Mouse (Mus musculus): ENCODE data around the gene Ipo5. TPM values are rescaled to one million over a fixed set of nuclear protein-coding genes. Genes with fewer than 3 reads are reported as not detected.

Ipo5 gene
- polyA plus RNA-seq, 2 experiments = 41.9 to 48.4 TPM

DNA sequence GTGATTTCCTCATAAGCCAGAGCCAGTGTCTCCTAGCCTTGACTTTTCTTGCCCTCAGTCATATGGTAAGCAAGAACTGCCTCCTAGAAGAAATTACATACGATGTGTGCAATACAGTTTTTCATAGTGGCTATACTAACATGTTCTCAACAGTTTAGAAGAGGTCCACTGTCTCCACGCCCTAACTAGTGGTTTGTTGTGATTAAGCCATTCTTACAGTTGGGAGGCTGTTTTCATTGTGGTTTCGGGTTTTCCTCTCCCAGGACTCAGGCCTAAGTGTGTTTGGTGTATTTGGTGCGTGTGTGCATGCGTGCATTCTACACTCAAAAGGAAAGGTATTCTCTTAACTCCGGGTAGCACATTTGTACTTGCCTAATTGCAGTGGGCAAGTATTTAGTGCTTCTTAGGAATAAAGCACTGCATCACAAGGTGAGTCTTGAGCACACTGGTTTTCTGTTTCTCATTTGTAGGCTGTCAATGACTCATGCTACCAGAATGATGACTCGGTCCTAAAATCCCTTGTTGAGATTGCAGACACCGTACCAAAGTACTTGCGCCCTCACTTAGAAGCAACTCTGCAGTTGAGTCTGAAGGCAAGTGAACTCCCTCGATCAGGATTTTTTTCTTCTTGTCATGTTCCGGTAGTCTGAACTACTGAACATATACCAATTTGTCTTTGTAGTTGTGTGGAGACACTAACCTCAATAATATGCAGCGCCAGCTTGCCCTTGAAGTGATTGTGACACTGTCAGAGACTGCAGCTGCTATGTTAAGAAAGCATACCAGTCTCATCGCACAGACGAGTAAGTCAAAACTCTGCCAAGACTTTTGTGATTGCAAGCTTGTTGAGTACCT, 14.9 kb downstream of the Ipo5 start:
- H3K27me3 ChIP-seq (ENCODE audit: control insufficient read depth, insufficient read depth, low read length) = no peaks in the 10 kb centered on the region
- H3K9me3 ChIP-seq (ENCODE audit: control insufficient read depth, low read length) = no peaks in the 10 kb centered on the region
- H3K4me1 ChIP-seq (replicated peaks; ENCODE audit: control insufficient read depth in 2 of 2, insufficient read depth in 2 of 2, low read length in 1 of 2) = no peaks in the 10 kb centered on the region
- H3K36me3 ChIP-seq (replicated peaks; ENCODE audit: control insufficient read depth, insufficient read depth, low read depth) = peaks cover 78% of the 10 kb centered on the region
- ATAC-seq (ENCODE audit: insufficient read depth) (no peak), DNase-seq (ENCODE audit: low read depth in 3 of 3, low spot score in 3 of 3) (no peak)
- TF ChIP-seq EP300 (IDR thresholded peaks at IDR 0.05; ENCODE audit: low read depth) = no peak
- no peak for TF ChIP-seq CTCF (IDR thresholded peaks at IDR 0.05; ENCODE audit: low read depth)
- no peak overlapping the region for H3K27ac ChIP-seq
- no peak overlapping the region for H3K4me2 ChIP-seq (ENCODE audit: low read depth)
- 79% methylated on average over 14 of the region's 14 CpGs for WGBS (ENCODE audit: insufficient replicate concordance)
- H3K4me3 ChIP-seq (ENCODE audit: insufficient read depth in 1 of 2, low read depth in 2 of 2, low read length in 2 of 2) = no peak overlapping the region
- H3K9ac ChIP-seq (replicated peaks) = no peak overlapping the region

- no peak for ATAC-seq (ENCODE audit: insufficient read depth)
- H3K4me2 ChIP-seq (ENCODE audit: low read depth) = no peak overlapping the region
- H3K36me3 ChIP-seq (replicated peaks; ENCODE audit: control insufficient read depth, insufficient read depth, low read depth) = peaks cover 75% of the 10 kb centered on the region
- H3K27me3 ChIP-seq (ENCODE audit: control insufficient read depth, insufficient read depth, low read length) = no peaks in the 10 kb centered on the region
- no peaks in the 10 kb centered on the region for H3K9me3 ChIP-seq (ENCODE audit: control insufficient read depth, low read length)
- H3K9ac ChIP-seq (replicated peaks) = no peak overlapping the region
- no peak overlapping the region for H3K4me3 ChIP-seq (ENCODE audit: insufficient read depth in 1 of 2, low read depth in 2 of 2, low read length in 2 of 2)
- DNase-seq (ENCODE audit: low read depth in 3 of 3, low spot score in 3 of 3) = no peak
- no peak overlapping the region for H3K27ac ChIP-seq
- no peaks in the 10 kb centered on the region for H3K4me1 ChIP-seq (replicated peaks; ENCODE audit: control insufficient read depth in 2 of 2, insufficient read depth in 2 of 2, low read length in 1 of 2)
- WGBS (ENCODE audit: insufficient replicate concordance) = 77% methylated on average over 4 of the region's 4 CpGs
- TF ChIP-seq EP300 (IDR thresholded peaks at IDR 0.05; ENCODE audit: low read depth) = no peak
- no peak for TF ChIP-seq CTCF (IDR thresholded peaks at IDR 0.05; ENCODE audit: low read depth)
Measured at GRCm38 (mm10) chr14:120931236-120931635, 20.2 kb downstream of the Ipo5 start.

DNA sequence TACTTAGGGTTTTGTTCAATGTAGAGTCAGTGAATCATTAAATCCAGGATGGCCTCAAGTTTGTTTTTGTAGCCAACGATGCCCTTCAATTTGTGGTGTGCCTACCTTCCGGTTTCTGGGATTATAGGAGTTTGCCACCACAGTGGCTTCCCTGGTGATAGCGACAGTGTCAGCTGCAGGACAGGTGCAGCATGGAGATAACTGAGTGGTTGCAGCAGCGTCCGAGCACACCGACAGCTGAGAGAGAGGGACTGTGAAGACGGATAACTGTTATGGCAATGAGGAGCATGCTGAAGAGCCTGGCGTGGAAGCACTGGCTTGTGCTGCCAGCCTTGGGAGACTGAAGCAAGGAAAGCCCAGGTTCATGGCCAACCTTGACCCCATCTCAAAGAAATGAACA, 22.6 kb downstream of the Ipo5 start:
- H3K36me3 ChIP-seq (replicated peaks; ENCODE audit: control insufficient read depth, insufficient read depth, low read depth) = peaks cover 77% of the 10 kb centered on the region
- no peak overlapping the region for H3K4me2 ChIP-seq (ENCODE audit: low read depth)
- WGBS (ENCODE audit: insufficient replicate concordance) = 49% methylated on average over 8 of the region's 8 CpGs
- no peaks in the 10 kb centered on the region for H3K9me3 ChIP-seq (ENCODE audit: control insufficient read depth, low read length)
- H3K27me3 ChIP-seq (ENCODE audit: control insufficient read depth, insufficient read depth, low read length) = no peaks in the 10 kb centered on the region
- TF ChIP-seq CTCF (IDR thresholded peaks at IDR 0.05; ENCODE audit: low read depth) (no peak), EP300 (IDR thresholded peaks at IDR 0.05; ENCODE audit: low read depth) (peak; percentile 56)
- ATAC-seq (ENCODE audit: insufficient read depth) = peak; percentile 80
- H3K4me3 ChIP-seq (ENCODE audit: insufficient read depth in 1 of 2, low read depth in 2 of 2, low read length in 2 of 2) = no peak overlapping the region
- H3K9ac ChIP-seq (replicated peaks) = no peak overlapping the region
- no peaks in the 10 kb centered on the region for H3K4me1 ChIP-seq (replicated peaks; ENCODE audit: control insufficient read depth in 2 of 2, insufficient read depth in 2 of 2, low read length in 1 of 2)
- H3K27ac ChIP-seq = no peak overlapping the region
- no peak for DNase-seq (ENCODE audit: low read depth in 3 of 3, low spot score in 3 of 3)

- no peak for ATAC-seq (ENCODE audit: insufficient read depth)
- Histone ChIP-seq H3K4me3 (ENCODE audit: insufficient read depth in 1 of 2, low read depth in 2 of 2, low read length in 2 of 2) (no peak overlapping the region), H3K9ac (replicated peaks) (no peak overlapping the region), H3K27ac (no peak overlapping the region), H3K36me3 (replicated peaks; ENCODE audit: control insufficient read depth, insufficient read depth, low read depth) (peaks cover 84% of the 10 kb centered on the region), H3K9me3 (ENCODE audit: control insufficient read depth, low read length) (no peaks in the 10 kb centered on the region), H3K4me1 (replicated peaks; ENCODE audit: control insufficient read depth in 2 of 2, insufficient read depth in 2 of 2, low read length in 1 of 2) (no peaks in the 10 kb centered on the region), H3K27me3 (ENCODE audit: control insufficient read depth, insufficient read depth, low read length) (no peaks in the 10 kb centered on the region), H3K4me2 (ENCODE audit: low read depth) (no peak overlapping the region)
- 70% methylated on average over 1 of the region's 1 CpGs for WGBS (ENCODE audit: insufficient replicate concordance)
- no peak for TF ChIP-seq CTCF (IDR thresholded peaks at IDR 0.05; ENCODE audit: low read depth)
- TF ChIP-seq EP300 (IDR thresholded peaks at IDR 0.05; ENCODE audit: low read depth) = no peak
- DNase-seq (ENCODE audit: low read depth in 3 of 3, low spot score in 3 of 3) = no peak
Measured at GRCm38 (mm10) chr14:120937102-120937501, 26.1 kb downstream of the Ipo5 start.

- TF ChIP-seq EP300 (IDR thresholded peaks at IDR 0.05; ENCODE audit: low read depth) (no peak), CTCF (IDR thresholded peaks at IDR 0.05; ENCODE audit: low read depth) (no peak)
- Histone ChIP-seq H3K4me3 (ENCODE audit: insufficient read depth in 1 of 2, low read depth in 2 of 2, low read length in 2 of 2) (no peak overlapping the region), H3K27me3 (ENCODE audit: control insufficient read depth, insufficient read depth, low read length) (no peaks in the 10 kb centered on the region), H3K4me2 (ENCODE audit: low read depth) (no peak overlapping the region), H3K27ac (no peak overlapping the region), H3K4me1 (replicated peaks; ENCODE audit: control insufficient read depth in 2 of 2, insufficient read depth in 2 of 2, low read length in 1 of 2) (no peaks in the 10 kb centered on the region), H3K9ac (replicated peaks) (no peak overlapping the region), H3K36me3 (replicated peaks; ENCODE audit: control insufficient read depth, insufficient read depth, low read depth) (peaks cover 89% of the 10 kb centered on the region), H3K9me3 (ENCODE audit: control insufficient read depth, low read length) (no peaks in the 10 kb centered on the region)
- WGBS (ENCODE audit: insufficient replicate concordance) = 81% methylated on average over 9 of the region's 9 CpGs
- no peak for DNase-seq (ENCODE audit: low read depth in 3 of 3, low spot score in 3 of 3)
- no peak for ATAC-seq (ENCODE audit: insufficient read depth)
Measured at GRCm38 (mm10) chr14:120942803-120943202, 31.8 kb downstream of the Ipo5 start.
